Mouse (Mus musculus) kidney, adult 2 months (tissue): ENCODE results near the gene Rps6kc1.

Experiments
- CTCF ChIP-seq: fragments of 200-500 bp; conservative IDR thresholded peaks from 2 replicates; pipeline ENCODE4 v1.5.1; 2011; ENCODE audit warnings: low read depth, mild to moderate bottlenecking, control low read depth, low read length, moderate library complexity, mixed read lengths; ENCODE audit not compliant: insufficient read depth, insufficient read length
- POLR2A ChIP-seq: fragments of 200-500 bp; IDR thresholded peaks from one replicate; pipeline ENCODE4 v1.6.1; 2011; ENCODE audit warnings: low read depth, low read length, control low read depth

- TF ChIP-seq CTCF (no peak), POLR2A (no peak)
These were observed 251.7 kb downstream of the Rps6kc1 start for GRCm38 (mm10) chr1:190659722-190660502.
